Mouse (Mus musculus): Measurements from ENCODE around the gene Ppp1r11. TPM values are rescaled to one million over a fixed set of nuclear protein-coding genes. Genes with fewer than 3 reads are reported as not detected.

Ppp1r11 gene
- polyA plus RNA-seq, 1 experiment from 2014 or later: 157 TPM

DNA sequence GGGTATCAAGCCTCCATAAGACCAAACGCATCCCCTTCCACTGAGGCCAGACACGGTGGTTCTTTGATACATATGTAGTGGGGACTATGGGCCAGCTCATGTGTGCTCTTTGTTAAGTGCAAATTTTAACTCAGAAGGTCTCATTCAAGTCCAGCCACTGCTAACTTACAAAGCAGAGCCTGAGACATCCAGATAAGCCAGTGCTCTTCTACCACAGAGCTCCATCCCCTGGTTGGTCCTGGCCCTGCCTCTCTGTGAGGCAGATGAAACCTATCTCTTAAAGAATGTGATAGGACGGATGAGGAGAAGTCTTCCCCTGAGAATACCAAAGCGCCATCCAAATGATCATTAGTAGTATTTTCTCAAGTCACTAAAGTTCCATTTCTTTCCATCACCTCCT lies 52.2 kb downstream of the Ppp1r11 start:
- Histone ChIP-seq H3K4me3 (no peak overlapping the region), H3K36me3 (replicated peaks) (no peaks in the 10 kb centered on the region)
- 83% methylated on average over 4 of the region's 4 CpGs for WGBS

More for the DNA sequence above, 52.2 kb downstream of the Ppp1r11 start:
- no peaks in the 10 kb centered on the region for H3K4me1 ChIP-seq
- no peaks in the 10 kb centered on the region for H3K9me3 ChIP-seq
- H3K27me3 ChIP-seq (ENCODE audit: poor library complexity, severe bottlenecking): no peaks in the 10 kb centered on the region
- H3K27ac ChIP-seq: no peak overlapping the region
- no peak for DNase-seq (ENCODE audit: extremely low spot score, low spot score)

Other genes with a start within 250 kb of the Ppp1r11 start
- gene H2-M10.5, start 178.8 kb downstream of the Ppp1r11 start, polyA plus RNA-seq (2016; fragmentation: Nextera tagmentation; extraction: Ambion mirVana): not detected in 2 replicates
- gene H2-M10.6, start 139.6 kb downstream of the Ppp1r11 start, polyA plus RNA-seq (2016; fragmentation: Nextera tagmentation; extraction: Ambion mirVana): not detected in 2 replicates
- gene Trim26, start 114.6 kb downstream of the Ppp1r11 start, polyA plus RNA-seq (2016; fragmentation: Nextera tagmentation; extraction: Ambion mirVana): 42.8 and 44.3 TPM in 2 replicates
- 0.20 and 0.27 TPM in 2 replicates for gene Trim15, start 84.5 kb downstream of the Ppp1r11 start, polyA plus RNA-seq (2016; fragmentation: Nextera tagmentation; extraction: Ambion mirVana)
- 6.1 and 9.8 TPM in 2 replicates for gene Trim10, start 82.2 kb downstream of the Ppp1r11 start, polyA plus RNA-seq (2016; fragmentation: Nextera tagmentation; extraction: Ambion mirVana)
- gene Trim40, start 61.6 kb downstream of the Ppp1r11 start, polyA plus RNA-seq (2016; fragmentation: Nextera tagmentation; extraction: Ambion mirVana): not detected in 2 replicates
- not detected in 2 replicates for gene Trim31, start 53.6 kb downstream of the Ppp1r11 start, polyA plus RNA-seq (2016; fragmentation: Nextera tagmentation; extraction: Ambion mirVana)
- 0.26 and 0.31 TPM in 2 replicates for gene Rnf39, start 8.8 kb downstream of the Ppp1r11 start, polyA plus RNA-seq (2016; fragmentation: Nextera tagmentation; extraction: Ambion mirVana)
- gene Znrd1, start 6.8 kb upstream of the Ppp1r11 start, polyA plus RNA-seq (2016; fragmentation: Nextera tagmentation; extraction: Ambion mirVana): 89.0 and 98.1 TPM in 2 replicates
- gene Znrd1as, start 6.9 kb upstream of the Ppp1r11 start, polyA plus RNA-seq (2016; fragmentation: Nextera tagmentation; extraction: Ambion mirVana): 9.9 and 11.0 TPM in 2 replicates
- gene 2410137M14Rik, start 29.5 kb upstream of the Ppp1r11 start, polyA plus RNA-seq (2016; fragmentation: Nextera tagmentation; extraction: Ambion mirVana): not detected in 2 replicates
- gene H2-M5, start 37.8 kb upstream of the Ppp1r11 start, polyA plus RNA-seq (2016; fragmentation: Nextera tagmentation; extraction: Ambion mirVana): 0.74 and 0.94 TPM in 2 replicates
- gene Zfp57, start 49.4 kb upstream of the Ppp1r11 start, polyA plus RNA-seq (2016; fragmentation: Nextera tagmentation; extraction: Ambion mirVana): 78.5 and 81.0 TPM in 2 replicates
- gene Mog, start 71.7 kb upstream of the Ppp1r11 start, polyA plus RNA-seq (2016; fragmentation: Nextera tagmentation; extraction: Ambion mirVana): 0.16 and 0.30 TPM in 2 replicates
- 8.0 and 8.4 TPM in 2 replicates for gene Gabbr1, start 94.2 kb upstream of the Ppp1r11 start, polyA plus RNA-seq (2016; fragmentation: Nextera tagmentation; extraction: Ambion mirVana)
- not detected in 2 replicates for gene Olfr90, start 136.8 kb upstream of the Ppp1r11 start, polyA plus RNA-seq (2016; fragmentation: Nextera tagmentation; extraction: Ambion mirVana)
- 0.15 TPM in 1 of 2 replicates, not detected in the other for gene Olfr91, start 146.5 kb upstream of the Ppp1r11 start, polyA plus RNA-seq (2016; fragmentation: Nextera tagmentation; extraction: Ambion mirVana)
- not detected in 2 replicates for gene Olfr92, start 168.3 kb upstream of the Ppp1r11 start, polyA plus RNA-seq (2016; fragmentation: Nextera tagmentation; extraction: Ambion mirVana)
- gene Olfr93, start 209.8 kb upstream of the Ppp1r11 start, polyA plus RNA-seq (2016; fragmentation: Nextera tagmentation; extraction: Ambion mirVana): not detected in 2 replicates
- gene Ubd, start 242.2 kb upstream of the Ppp1r11 start, polyA plus RNA-seq (2016; fragmentation: Nextera tagmentation; extraction: Ambion mirVana): not detected in 2 replicates
- gene Olfr94, start 249.3 kb upstream of the Ppp1r11 start, polyA plus RNA-seq (2016; fragmentation: Nextera tagmentation; extraction: Ambion mirVana): not detected in 2 replicates

Data from forebrain, embryonic 10.5 days (tissue).